Mouse (Mus musculus) kidney, adult 2 months (tissue): ENCODE measurements around the gene Cd300lg. TPM values are rescaled to one million over a fixed set of nuclear protein-coding genes. Genes with fewer than 3 reads are reported as not detected.
A peak's percentile ranks its signal among the peaks of the same experiment; 100 is the strongest.

Experiments
- DNase-seq: peaks from one replicate; pipeline ENCODE4 v3.0.0; 2021
- H3K27ac ChIP-seq: fragments of 200-500 bp; 2 replicates; pipeline ENCODE4 v1.5.1; 2012; ENCODE audit warnings: low read depth, low read length, control low read depth, inconsistent platforms; ENCODE audit not compliant: insufficient read depth
- H3K27me3 ChIP-seq: fragments of 200-500 bp; replicated peaks from 2 replicates; pipeline ENCODE4 v1.6.1; 2012; ENCODE audit warnings: mild to moderate bottlenecking, moderate library complexity, low read length, inconsistent platforms; ENCODE audit not compliant: control insufficient read depth, insufficient read depth
- H3K36me3 ChIP-seq: fragments of 200-500 bp; 2 replicates; pipeline ENCODE4 v1.6.1; 2012; ENCODE audit warnings: mild to moderate bottlenecking, moderate library complexity, low read length, inconsistent platforms; ENCODE audit not compliant: control insufficient read depth, insufficient read depth
- H3K4me1 ChIP-seq: fragments of 200-500 bp; 2 replicates; pipeline ENCODE4 v1.6.1; 2011; ENCODE audit warnings: low read length; ENCODE audit not compliant: control insufficient read depth, insufficient read depth
- H3K4me3 ChIP-seq: fragments of 200-500 bp; 2 replicates; pipeline ENCODE4 v1.5.1; 2011; ENCODE audit warnings: mild to moderate bottlenecking, low read depth, low read length, control low read depth; ENCODE audit not compliant: insufficient read depth
- CTCF ChIP-seq: fragments of 200-500 bp; conservative IDR thresholded peaks from 2 replicates; pipeline ENCODE4 v1.5.1; 2011; ENCODE audit warnings: low read depth, mild to moderate bottlenecking, control low read depth, low read length, moderate library complexity, mixed read lengths; ENCODE audit not compliant: insufficient read depth, insufficient read length
- POLR2A ChIP-seq: fragments of 200-500 bp; IDR thresholded peaks from one replicate; pipeline ENCODE4 v1.6.1; 2011; ENCODE audit warnings: low read depth, low read length, control low read depth
- WGBS: fragments of 180-500 bp; shearing (Covaris S2); methylation state at CpG from one replicate; pipeline ENCODE4 v1.1.7; 2018; 5-methylcytosine and 5-hydroxymethylcytosine counted together
- polyA plus RNA-seq: library from polyadenylated mRNA; depleted of rRNA; stranded (reverse); fragments of >200 nt; gene quantifications from 2 replicates; pipeline ENCODE4 v1.2.3, GENCODE M21; 2012

Gene Cd300lg
- polyA plus RNA-seq, 1 experiment: 67.1 TPM

GRCm38 (mm10) chr11:102039487-102040137, 1.7 kb upstream of the Cd300lg start:
- Histone ChIP-seq H3K36me3 (no peaks in the 10 kb centered on the region), H3K27ac (no peak overlapping the region), H3K4me3 (no peak overlapping the region), H3K27me3 (no peaks in the 10 kb centered on the region), H3K4me1 (peaks cover 3% of the 10 kb centered on the region; the same call in 1 of the 2 replicates)
- WGBS: 48% methylated on average over 13 of the region's 13 CpGs
- no peak for TF ChIP-seq POLR2A
- no peak for TF ChIP-seq CTCF
- DNase-seq: peak; percentile 30

DNA sequence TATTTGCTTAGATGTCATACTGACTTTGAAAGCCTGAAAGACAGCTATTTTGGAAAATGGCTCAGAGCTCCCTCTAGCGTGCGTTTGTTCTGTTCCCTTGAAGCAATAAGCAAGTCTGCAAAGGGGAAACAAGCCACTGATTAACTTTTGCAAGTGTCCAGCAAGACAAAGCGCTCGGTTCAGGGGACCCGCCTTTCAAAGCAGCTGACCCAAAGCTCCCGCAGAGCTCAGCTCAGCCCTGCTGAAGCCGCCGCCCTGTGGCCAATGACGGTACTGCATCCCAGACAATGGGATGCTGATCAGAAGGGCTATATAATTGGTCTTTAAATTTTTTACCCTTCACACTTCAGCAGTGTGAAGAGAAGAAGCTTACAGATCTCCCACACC, 1.2 kb upstream of the Cd300lg start:
- TF ChIP-seq CTCF (peak; percentile 85), POLR2A (no peak)
- Histone ChIP-seq H3K36me3 (no peaks in the 10 kb centered on the region), H3K27ac (no peak overlapping the region), H3K4me3 (no peak overlapping the region), H3K27me3 (no peaks in the 10 kb centered on the region), H3K4me1 (peaks cover 3% of the 10 kb centered on the region; the same call in 1 of the 2 replicates)
- DNase-seq: peak; percentile 96
- WGBS: under 1% methylated on average over 9 of the region's 9 CpGs

DNA sequence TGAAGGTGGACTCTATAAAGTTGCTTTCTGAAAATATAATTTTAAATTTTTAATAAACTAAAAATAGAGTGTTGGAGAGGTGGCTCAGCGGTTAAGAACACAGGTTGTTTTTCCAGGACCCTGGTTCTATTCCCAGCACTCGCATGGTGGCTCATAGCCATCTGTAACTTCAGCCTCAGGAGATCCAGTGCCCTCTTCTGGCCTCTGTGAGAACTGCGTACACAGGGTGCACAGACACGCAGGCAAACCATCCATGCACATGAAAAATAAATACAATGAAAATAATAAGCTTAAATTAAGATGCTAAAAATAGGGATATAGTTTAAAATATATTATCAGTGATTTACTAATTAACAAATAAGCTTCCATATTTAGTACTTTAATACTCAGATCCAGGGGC, 663 bp upstream of the Cd300lg start:
- no peak for DNase-seq
- WGBS: 79% methylated on average over 4 of the region's 4 CpGs
- Histone ChIP-seq H3K27ac (no peak overlapping the region), H3K27me3 (no peaks in the 10 kb centered on the region), H3K4me3 (no peak overlapping the region), H3K4me1 (peaks cover 3% of the 10 kb centered on the region; the same call in 1 of the 2 replicates), H3K36me3 (no peaks in the 10 kb centered on the region)
- no peak for TF ChIP-seq CTCF
- no peak for TF ChIP-seq POLR2A

GRCm38 (mm10) chr11:102042971-102043370, 1.7 kb downstream of the Cd300lg start:
- Histone ChIP-seq H3K4me1 (peaks cover 3% of the 10 kb centered on the region; the same call in 1 of the 2 replicates), H3K36me3 (no peaks in the 10 kb centered on the region), H3K27me3 (no peaks in the 10 kb centered on the region), H3K4me3 (peak overlapping the region; percentile 52), H3K27ac (peak overlapping the region; percentile 62)
- DNase-seq: no peak
- 72% methylated on average over 14 of the region's 14 CpGs for WGBS
- no peak for TF ChIP-seq POLR2A
- no peak for TF ChIP-seq CTCF

- TF ChIP-seq POLR2A: no peak
- no peak for TF ChIP-seq CTCF
- Histone ChIP-seq H3K4me1 (peaks cover 3% of the 10 kb centered on the region; the same call in 1 of the 2 replicates), H3K27me3 (no peaks in the 10 kb centered on the region), H3K36me3 (no peaks in the 10 kb centered on the region), H3K27ac (peak overlapping the region; percentile 62), H3K4me3 (peak overlapping the region; percentile 52)
- no peak for DNase-seq
- WGBS: 75% methylated on average over 6 of the region's 6 CpGs
These were observed 2.1 kb downstream of the Cd300lg start for GRCm38 (mm10) chr11:102043381-102043780.

DNA sequence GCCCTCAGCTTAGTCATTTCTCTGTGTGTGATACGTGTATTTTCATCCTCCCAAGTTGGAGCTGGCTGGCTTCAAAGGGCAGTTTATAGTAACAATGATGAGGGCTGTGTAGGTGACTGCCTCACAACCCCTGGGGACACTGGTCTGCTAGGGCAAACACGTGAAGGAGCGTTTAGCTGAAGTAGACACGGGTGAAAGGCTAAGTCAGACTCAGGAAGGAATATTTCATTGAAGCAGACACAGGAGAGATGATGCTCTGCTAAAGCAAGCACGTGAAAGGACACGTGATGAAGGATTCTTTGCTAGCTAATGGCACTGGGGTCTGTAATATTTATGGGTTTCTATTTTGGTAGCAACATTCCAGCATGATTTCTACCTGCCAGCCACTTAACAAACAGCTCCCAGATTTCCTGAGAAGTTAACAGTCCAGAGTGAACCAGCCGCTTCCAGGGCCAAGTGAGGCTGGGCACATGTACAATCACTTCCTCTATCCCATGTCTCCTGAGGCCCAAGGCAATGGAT, 3.4 kb downstream of the Cd300lg start:
- Histone ChIP-seq H3K27ac (peak overlapping the region; percentile 89), H3K4me1 (no peaks in the 10 kb centered on the region), H3K27me3 (no peaks in the 10 kb centered on the region), H3K36me3 (no peaks in the 10 kb centered on the region), H3K4me3 (0 out of 2 replicates have a peak overlapping the region, but pooled peaks have one; percentile 1)
- 58% methylated on average over 7 of the region's 7 CpGs for WGBS
- no peak for TF ChIP-seq POLR2A
- TF ChIP-seq CTCF: no peak
- DNase-seq: peak; percentile 90

- H3K4me1 ChIP-seq: no peaks in the 10 kb centered on the region
- DNase-seq: no peak
- TF ChIP-seq POLR2A (no peak), CTCF (no peak)
- no peak overlapping the region for H3K27ac ChIP-seq
- H3K36me3 ChIP-seq: no peaks in the 10 kb centered on the region
- no peak overlapping the region for H3K4me3 ChIP-seq
- 74% methylated on average over 9 of the region's 9 CpGs for WGBS
- no peaks in the 10 kb centered on the region for H3K27me3 ChIP-seq
These were observed 5.3 kb downstream of the Cd300lg start for GRCm38 (mm10) chr11:102046607-102047006.
